Mouse (Mus musculus) heart, adult 2 months (tissue): ENCODE measurements around the gene Cdk10.

ENCODE experiments used
- CTCF ChIP-seq: fragments of 200-600 bp; IDR thresholded peaks from 2 replicates; pipeline ENCODE4 v1.8.1; 2022; ENCODE audit warnings: antibody characterized with exemption, mild to moderate bottlenecking, moderate library complexity
- POLR2A ChIP-seq: fragments of 200-500 bp; IDR thresholded peaks from 2 replicates; pipeline ENCODE4 v1.6.1; 2011; ENCODE audit warnings: mild to moderate bottlenecking, low read depth, low read length, control low read depth; ENCODE audit not compliant: insufficient read depth

- no peak for TF ChIP-seq POLR2A
- no peak for TF ChIP-seq CTCF
Observed at GRCm38 (mm10) chr8:123232553-123232952, 7.9 kb downstream of the Cdk10 start.
